Mouse (Mus musculus) heart, postnatal 0 days (tissue): ENCODE results near the gene Csf3r.

Experiments used
- CTCF ChIP-seq: IDR thresholded peaks from 2 replicates; pipeline ENCODE4 v1.5.1; 2016; ENCODE audit warnings: antibody characterized with exemption, control low read depth, low read depth
- EP300 ChIP-seq: IDR thresholded peaks from 2 replicates; pipeline ENCODE4 v1.6.1; 2016; ENCODE audit warnings: antibody characterized with exemption, low read depth

GRCm38 (mm10) chr4:126001311-126002199 lies 22.8 kb upstream of the Csf3r start:
- TF ChIP-seq CTCF (no peak), EP300 (no peak)
